Mouse (Mus musculus): ENCODE measurements around the gene Dnajc21. TPM values are rescaled to one million over a fixed set of nuclear protein-coding genes. Genes with fewer than 3 reads are reported as not detected.

Dnajc21 gene
- polyA plus RNA-seq (2017; shearing (Covaris generic)): 5.3 TPM

GRCm38 (mm10) chr15:10470151-10470831, at the start of gene Dnajc21:
Dnajc21 (minus strand) TSS chr15:10470516.

DNA sequence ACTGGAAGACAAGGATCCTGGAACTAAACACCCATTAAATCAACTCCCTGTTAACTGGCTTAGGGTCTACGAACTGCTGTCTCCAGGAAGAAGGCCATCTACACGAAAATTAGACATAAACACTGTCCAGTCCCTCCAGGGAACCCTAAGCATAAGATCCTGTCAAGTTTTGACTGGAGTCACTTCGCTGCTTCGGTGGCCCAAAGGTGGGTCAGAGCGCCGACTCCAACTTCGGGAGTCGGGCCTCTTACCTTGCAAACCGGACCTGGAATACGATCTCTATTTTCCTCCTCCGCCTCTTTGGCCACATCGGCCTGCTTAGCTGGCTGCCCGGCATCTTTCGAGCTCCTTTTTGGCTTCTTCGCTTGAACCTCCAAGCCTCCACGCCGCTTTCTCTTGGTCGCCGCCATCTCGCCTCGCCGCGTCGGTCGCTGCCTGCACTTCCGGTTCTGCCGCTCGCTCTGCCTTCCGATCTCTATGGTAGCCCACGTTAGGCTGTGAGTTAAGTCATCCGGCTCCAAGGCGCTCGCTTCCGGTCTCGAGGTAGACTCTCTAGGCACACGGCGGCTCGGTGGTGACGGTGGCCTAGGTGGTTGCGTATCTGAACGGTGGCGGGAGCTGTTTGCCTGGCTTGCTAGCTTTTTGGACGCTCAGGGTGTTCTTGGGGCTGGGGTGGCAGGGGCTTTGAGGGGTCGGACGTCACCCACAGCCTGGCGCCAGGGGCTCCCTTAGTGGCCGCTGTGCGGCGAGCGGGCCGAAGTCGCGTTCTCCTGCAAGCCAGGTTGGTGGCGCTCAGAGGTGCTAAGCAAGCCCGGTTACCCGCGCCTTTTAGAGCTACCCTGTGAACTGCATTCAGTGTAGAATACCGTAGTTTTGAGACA, 15.4 kb upstream of the Dnajc21 start, which contains the start of the genes Brix1 and Rad1:
Gene Brix1 (minus strand): TSS at position 464 of the 881 bp plus-strand sequence.
Gene Rad1 (plus strand): TSS at position 535 of the 881 bp plus-strand sequence.

Other genes starting within 250 kb of the Dnajc21 start
- not detected for gene Gm21973, start 145.1 kb downstream of the Dnajc21 start, polyA plus RNA-seq (2017; shearing (Covaris generic))
- not detected for gene Agxt2, start 112.0 kb downstream of the Dnajc21 start, polyA plus RNA-seq (2017; shearing (Covaris generic))
- 117 TPM for gene Brix1, start 15.4 kb upstream of the Dnajc21 start, polyA plus RNA-seq (2017; shearing (Covaris generic))
- 47.4 TPM for gene Rad1, start 15.5 kb upstream of the Dnajc21 start, polyA plus RNA-seq (2017; shearing (Covaris generic))
- not detected for gene Ttc23l, start 88.2 kb upstream of the Dnajc21 start, polyA plus RNA-seq (2017; shearing (Covaris generic))
- gene Rai14, start 244.1 kb upstream of the Dnajc21 start, polyA plus RNA-seq (2017; shearing (Covaris generic)): 1.4 TPM